Mouse (Mus musculus): ENCODE measurements around the gene Rbpjl.

DNA sequence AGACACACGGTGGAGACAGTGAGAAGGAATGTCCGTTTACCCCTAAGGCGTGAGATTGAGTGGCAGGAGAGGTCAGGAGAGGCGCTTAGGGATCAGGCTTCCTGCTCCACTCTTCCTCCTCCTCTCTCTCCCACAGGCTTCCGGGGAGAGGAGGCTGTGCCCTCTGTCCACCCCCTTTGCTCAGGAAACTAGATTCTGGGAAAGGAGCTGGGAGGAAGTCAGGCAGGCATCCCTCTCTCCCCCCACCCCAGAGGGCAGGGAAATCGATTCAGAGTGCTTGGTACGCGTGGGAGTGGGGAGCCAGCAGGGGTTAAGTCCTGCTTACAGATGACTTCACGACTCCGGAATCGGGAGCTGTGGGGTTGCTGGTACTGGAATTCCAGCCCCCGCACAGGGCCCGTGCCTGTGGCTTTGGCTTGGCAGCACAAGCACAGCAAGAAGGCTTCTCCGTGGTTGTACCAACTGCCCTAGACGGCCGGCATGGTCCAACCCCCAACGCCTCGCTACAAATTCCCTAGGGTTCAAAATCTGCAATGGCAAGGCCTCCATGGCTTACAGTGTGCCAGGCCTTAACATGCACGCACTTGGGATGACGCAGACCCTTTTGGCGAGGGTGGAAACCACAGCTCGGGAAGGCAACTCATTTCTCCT, 29.7 kb downstream of the Rbpjl start:
- TF ChIP-seq ZC3H11A (IDR thresholded peaks at IDR 0.05; ENCODE audit: borderline replicate concordance, low read depth, low read length) = no peak
- no peak for TF ChIP-seq MAFK (IDR thresholded peaks at IDR 0.05; ENCODE audit: insufficient read depth, low read depth, low read length)
- no peak for TF ChIP-seq ZNF384 (IDR thresholded peaks at IDR 0.05; ENCODE audit: low read depth, low read length)
